Mouse (Mus musculus) intestine, embryonic 14.5 days (tissue): ENCODE data around the gene Bglap. TPM values are rescaled to one million over a fixed set of nuclear protein-coding genes. Genes with fewer than 3 reads are reported as not detected.
"Not testable (repeated sequence)": the region's sequence is repeated elsewhere in the genome, so short reads cannot be mapped to it uniquely, and the experiment has no call there.

ENCODE experiments used
- ATAC-seq: fragments of 200-750 bp; cut with Nextera tagmentation; replicated peaks from 2 replicates; pipeline ENCODE4 v1.8.0; 2017; ENCODE audit warnings: low read depth, moderate number of reproducible peaks, moderate TSS enrichment, moderate library complexity; ENCODE audit not compliant: low FRiP score, low TSS enrichment
- DNase-seq: peaks from one replicate; pipeline ENCODE4 v3.0.0-alpha.2; 2018; ENCODE audit warnings: low spot score
- H3K27ac ChIP-seq: fragments of 300-500 bp; sonication (generic); 2 replicates; pipeline ENCODE4 v1.5.1; 2014; ENCODE audit warnings: low read depth, mild to moderate bottlenecking, control low read depth
- H3K27me3 ChIP-seq: fragments of 300-500 bp; sonication (generic); replicated peaks from 2 replicates; pipeline ENCODE4 v1.6.1; 2014; ENCODE audit warnings: low read length, control low read depth; ENCODE audit not compliant: control insufficient read depth, insufficient read depth
- H3K36me3 ChIP-seq: fragments of 300-500 bp; sonication (generic); 2 replicates; pipeline ENCODE4 v1.6.1; 2014; ENCODE audit warnings: low read length, control low read depth; ENCODE audit not compliant: control insufficient read depth, insufficient read depth
- H3K4me1 ChIP-seq: fragments of 300-500 bp; sonication (generic); replicated peaks from 2 replicates; pipeline ENCODE4 v1.6.1; 2014; ENCODE audit warnings: low read length, control low read depth, mixed read lengths; ENCODE audit not compliant: control insufficient read depth, insufficient read depth
- H3K4me2 ChIP-seq: fragments of 300-500 bp; sonication (generic); 2 replicates; pipeline ENCODE4 v1.6.1; 2014; ENCODE audit warnings: low read length
- H3K4me3 ChIP-seq: fragments of 300-500 bp; sonication (generic); 2 replicates; pipeline ENCODE4 v1.5.1; 2014; ENCODE audit warnings: low read depth, low read length, control low read depth, mixed read lengths
- H3K9ac ChIP-seq: fragments of 300-500 bp; sonication (generic); 2 replicates; pipeline ENCODE4 v1.6.1; 2014; ENCODE audit warnings: mild to moderate bottlenecking, low read length
- H3K9me3 ChIP-seq: fragments of 300-500 bp; sonication (generic); 2 replicates; pipeline ENCODE4 v1.6.1; 2016; ENCODE audit warnings: low read length, control low read depth; ENCODE audit not compliant: control insufficient read depth
- WGBS: fragments of 180-500 bp; shearing (Covaris S2); extraction: QIAGEN DNeasy Blood & Tissue Kit; methylation state at CpG from one replicate; pipeline ENCODE4 v1.1.7; 2014; 5-methylcytosine and 5-hydroxymethylcytosine counted together
- polyA plus RNA-seq: library from polyadenylated mRNA; unstranded; fragments of >200 nt; fragmentation: Nextera tagmentation; extraction: Ambion mirVana; gene quantifications from 2 replicates; pipeline ENCODE4 v1.2.1, GENCODE M21; 2014

Bglap gene
- 0.64 TPM in 1 of 2 replicates, not detected in the other for polyA plus RNA-seq

DNA sequence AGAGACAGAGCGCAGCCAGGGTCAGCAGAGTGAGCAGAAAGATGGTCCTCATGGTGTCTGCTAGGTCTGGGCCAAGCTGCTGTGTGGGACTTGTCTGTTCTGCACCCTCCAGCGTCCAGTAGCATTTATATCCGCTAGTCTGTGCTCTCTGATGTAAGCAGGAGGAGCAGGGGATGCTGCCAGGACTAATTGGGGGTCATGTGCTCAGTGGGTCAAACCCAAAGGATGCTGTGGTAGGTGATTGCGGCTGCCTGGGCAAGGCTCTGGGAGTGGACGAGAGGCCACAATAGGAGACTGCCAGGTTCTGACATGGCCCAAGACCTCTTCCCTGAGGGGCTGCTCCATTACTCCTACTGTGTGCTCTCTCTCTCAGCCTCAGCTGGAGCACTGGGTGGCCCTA, at the start of gene Bglap:
Bglap (minus strand) TSS at position 101 of the 400 bp plus-strand sequence.
- H3K9me3 ChIP-seq, result no peaks in the 10 kb centered on the region
- 76% methylated on average over 5 of the region's 5 CpGs for WGBS
- no peak for ATAC-seq
- no peak within 1 kb of the TSS for H3K4me2 ChIP-seq
- H3K27ac ChIP-seq, result no peak within 1 kb of the TSS
- no peaks in the 10 kb centered on the region for H3K27me3 ChIP-seq
- no peak within 1 kb of the TSS for H3K4me3 ChIP-seq
- no peaks in the 10 kb centered on the region for H3K36me3 ChIP-seq
- DNase-seq, result peak; percentile 23
- no peak within 1 kb of the TSS for H3K9ac ChIP-seq
- no peaks in the 10 kb centered on the region for H3K4me1 ChIP-seq

GRCm38 (mm10) chr3:88428639-88429038, 44.4 kb upstream of the Bglap start:
- H3K9ac ChIP-seq, ATAC-seq, H3K9me3 ChIP-seq, DNase-seq, H3K27me3 ChIP-seq, H3K4me3 ChIP-seq, H3K4me1 ChIP-seq, H3K27ac ChIP-seq, H3K4me2 ChIP-seq, H3K36me3 ChIP-seq: not testable (repeated sequence)
- WGBS, result 74% methylated on average over 8 of the region's 8 CpGs

DNA sequence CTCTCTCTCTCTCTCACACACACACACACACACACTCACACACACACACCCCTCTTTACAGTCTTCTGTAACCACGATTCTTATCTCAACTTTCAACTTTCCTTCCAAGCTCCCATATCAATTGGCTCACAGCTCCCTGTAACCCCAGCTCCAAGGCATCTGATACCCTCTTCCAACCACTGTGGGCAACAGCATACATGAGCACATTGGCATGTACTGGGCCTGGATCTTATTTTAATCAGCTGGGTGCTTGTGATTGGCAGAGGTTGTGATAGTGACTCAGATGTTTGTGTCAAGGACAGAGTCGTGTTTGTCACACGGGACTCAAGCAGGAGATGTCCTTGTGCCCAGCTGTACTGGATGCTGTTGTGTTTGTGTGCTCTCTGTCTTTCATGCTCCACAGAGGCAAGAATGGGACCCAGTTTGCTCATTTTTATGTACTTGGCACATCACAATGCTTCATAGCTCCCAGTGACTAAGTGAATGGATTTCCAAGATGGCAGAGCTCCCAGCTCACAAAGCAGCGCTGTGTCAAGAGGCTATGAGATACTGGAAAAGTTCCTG, 43.2 kb upstream of the Bglap start:
- Histone ChIP-seq H3K4me1 (peaks cover 12% of the 10 kb centered on the region), H3K4me3 (no peak overlapping the region), H3K36me3 (no peaks in the 10 kb centered on the region), H3K27me3 (no peaks in the 10 kb centered on the region), H3K9me3 (no peaks in the 10 kb centered on the region), H3K4me2 (no peak overlapping the region), H3K9ac (no peak overlapping the region), H3K27ac (no peak overlapping the region)
- no peak for ATAC-seq
- WGBS, result 73% methylated on average over 4 of the region's 4 CpGs
- DNase-seq, result no peak

- peaks cover 12% of the 10 kb centered on the region for H3K4me1 ChIP-seq
- H3K4me3 ChIP-seq, result 0 out of 2 replicates have a peak overlapping the region, but pooled peaks have one; percentile 71
- H3K9me3 ChIP-seq, result no peaks in the 10 kb centered on the region
- no peak overlapping the region for H3K9ac ChIP-seq
- peaks cover 5% of the 10 kb centered on the region for H3K36me3 ChIP-seq
- H3K27me3 ChIP-seq, result no peaks in the 10 kb centered on the region
- DNase-seq (no peak), ATAC-seq (no peak)
- WGBS, result 84% methylated on average over 10 of the region's 10 CpGs
- no peak overlapping the region for H3K27ac ChIP-seq
- H3K4me2 ChIP-seq, result no peak overlapping the region
Observed at GRCm38 (mm10) chr3:88425708-88426420, 41.6 kb upstream of the Bglap start.

DNA sequence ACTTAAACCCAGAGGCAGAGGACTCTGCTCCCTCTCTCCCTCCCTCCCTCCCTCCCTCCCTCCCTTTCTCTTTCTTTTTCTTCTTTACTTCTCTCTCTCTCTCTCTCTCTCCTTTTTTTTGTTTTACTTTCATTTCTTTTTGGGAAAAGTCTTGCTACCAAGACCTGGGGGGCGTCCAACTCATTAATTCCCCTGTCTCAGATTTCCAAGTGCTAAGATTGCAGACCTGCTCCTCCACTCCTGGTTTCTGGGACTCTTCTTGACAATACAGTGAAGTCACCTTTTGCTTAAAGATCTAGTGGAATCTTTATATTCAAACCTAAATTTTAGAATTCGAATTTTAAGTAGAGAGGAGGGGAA, 41.0 kb upstream of the Bglap start:
- H3K4me2 ChIP-seq, result peak overlapping the region; percentile 36
- H3K27ac ChIP-seq, result no peak overlapping the region
- peaks cover 10% of the 10 kb centered on the region for H3K36me3 ChIP-seq
- H3K27me3 ChIP-seq, result no peaks in the 10 kb centered on the region
- H3K4me1 ChIP-seq, result peaks cover 12% of the 10 kb centered on the region
- WGBS, result 13% methylated on average over 2 of the region's 2 CpGs
- no peak for DNase-seq
- no peaks in the 10 kb centered on the region for H3K9me3 ChIP-seq
- no peak overlapping the region for H3K9ac ChIP-seq
- peak; percentile 2; the same call in 1 of the 2 replicates for ATAC-seq
- H3K4me3 ChIP-seq, result peak overlapping the region; percentile 71; the same call in 1 of the 2 replicates

DNA sequence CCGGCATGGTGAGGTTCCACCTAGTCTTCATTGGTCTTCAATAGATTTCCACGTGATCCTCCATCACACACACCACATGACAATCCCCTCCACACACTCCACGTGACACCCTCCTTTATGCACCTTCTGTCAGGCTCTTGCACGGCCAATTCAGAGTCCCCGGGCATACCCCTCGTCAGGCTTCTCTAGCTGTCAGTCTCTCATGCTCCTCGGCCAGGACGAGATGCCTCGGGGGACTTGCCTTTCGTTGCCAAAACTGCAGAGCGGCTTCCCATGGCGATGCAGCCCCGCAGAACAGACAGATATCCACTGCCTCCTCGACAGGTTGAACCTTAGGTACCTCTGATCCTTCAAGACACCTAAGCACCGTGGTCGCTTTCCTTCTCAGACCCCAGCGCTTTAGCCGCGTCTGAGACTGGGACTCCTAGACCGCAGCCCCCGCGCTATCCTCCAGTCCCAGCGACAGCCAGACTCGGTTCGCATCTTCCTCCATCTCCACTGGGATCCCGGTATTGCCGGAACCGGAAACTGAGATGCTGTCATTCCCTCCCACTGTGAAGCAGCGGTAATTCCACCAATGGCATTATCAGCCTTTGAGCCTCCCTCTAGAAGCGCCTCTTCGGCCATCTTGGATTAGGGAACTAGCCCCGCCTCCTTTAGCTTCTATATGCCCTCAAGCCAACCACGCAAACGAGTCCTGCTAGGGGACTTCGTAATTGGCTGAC, 40.5 kb upstream of the Bglap start, which contains the start of gene Slc25a44:
Slc25a44 (minus strand) TSS at position 535 of the 725 bp plus-strand sequence.
- Histone ChIP-seq H3K4me2 (peak within 1 kb of the TSS; percentile 92), H3K27me3 (no peaks in the 10 kb centered on the region), H3K36me3 (peaks cover 16% of the 10 kb centered on the region), H3K9ac (peak within 1 kb of the TSS; percentile 50), H3K4me1 (peaks cover 12% of the 10 kb centered on the region), H3K4me3 (peak within 1 kb of the TSS; percentile 71), H3K9me3 (no peaks in the 10 kb centered on the region), H3K27ac (no peak within 1 kb of the TSS)
- WGBS, result 1% methylated on average over 35 of the region's 35 CpGs
- ATAC-seq, result peak; percentile 96
- peak; percentile 87 for DNase-seq

DNA sequence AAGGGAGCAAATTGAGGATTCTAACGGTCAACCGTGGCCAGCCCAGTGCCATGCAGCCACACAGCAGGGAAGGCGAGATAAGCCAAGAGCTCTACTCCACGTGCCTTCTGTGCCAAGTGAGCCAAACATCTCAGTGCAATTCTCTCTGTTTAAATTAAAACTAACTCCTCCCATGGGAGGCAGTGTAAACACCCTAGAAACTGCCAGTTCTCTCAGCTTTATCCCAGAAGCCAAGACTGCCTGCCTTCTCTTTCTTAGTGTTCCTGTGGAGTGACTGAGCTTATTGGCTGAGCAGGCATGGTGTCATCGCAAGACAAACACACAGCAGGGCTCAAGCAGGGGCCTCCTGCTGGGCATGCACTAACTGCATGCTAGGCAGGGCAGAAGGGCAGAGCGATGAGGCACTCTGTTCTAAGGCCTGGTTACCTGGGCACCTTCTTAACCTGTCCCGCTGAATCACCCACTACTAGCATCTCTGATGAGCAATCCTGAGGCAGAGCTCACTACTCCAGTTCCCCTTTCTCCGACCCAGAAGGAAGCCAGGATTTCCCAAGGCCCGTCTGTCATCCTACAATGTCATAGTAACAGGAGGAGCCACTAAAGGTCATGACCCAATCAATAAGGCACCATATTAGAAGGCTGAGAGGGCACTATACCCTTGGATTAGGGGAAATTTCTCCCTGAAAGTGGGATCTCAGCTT, 37.9 kb upstream of the Bglap start:
- Histone ChIP-seq H3K9ac (no peak overlapping the region), H3K36me3 (peaks cover 41% of the 10 kb centered on the region), H3K27ac (no peak overlapping the region), H3K4me3 (no peak overlapping the region), H3K27me3 (no peaks in the 10 kb centered on the region), H3K4me2 (no peak overlapping the region), H3K9me3 (no peaks in the 10 kb centered on the region), H3K4me1 (peaks cover 12% of the 10 kb centered on the region)
- WGBS, result 42% methylated on average over 9 of the region's 9 CpGs
- ATAC-seq (no peak), DNase-seq (no peak)

DNA sequence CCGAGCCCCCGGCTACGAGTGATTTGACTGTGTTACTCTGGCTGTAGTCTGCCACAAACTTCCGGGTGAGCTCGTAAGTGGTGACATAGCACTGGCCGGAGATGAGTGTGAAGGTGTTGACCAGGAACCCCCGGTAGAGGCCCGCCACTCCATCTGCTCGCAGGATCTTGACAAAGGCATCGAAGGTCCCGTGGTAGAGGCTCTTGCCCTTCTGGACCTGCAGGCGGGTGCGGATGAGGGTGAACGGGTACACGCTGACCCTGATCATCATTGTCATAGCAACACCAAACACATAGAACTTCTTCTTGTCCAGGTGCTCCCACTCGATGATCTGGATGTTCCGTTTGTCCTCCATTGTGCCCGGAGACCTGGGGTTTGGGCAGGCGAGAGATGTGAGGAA, 36.5 kb upstream of the Bglap start:
- no peak for DNase-seq

More for the DNA sequence above, 36.5 kb upstream of the Bglap start:
- Histone ChIP-seq H3K9me3 (no peaks in the 10 kb centered on the region), H3K9ac (no peak overlapping the region), H3K27ac (no peak overlapping the region), H3K4me1 (peaks cover 12% of the 10 kb centered on the region), H3K4me3 (no peak overlapping the region), H3K4me2 (no peak overlapping the region), H3K36me3 (peaks cover 54% of the 10 kb centered on the region), H3K27me3 (no peaks in the 10 kb centered on the region)
- 89% methylated on average over 19 of the region's 19 CpGs for WGBS
- no peak for ATAC-seq
